Mouse (Mus musculus) ES-Bruce4 (cell line): ENCODE measurements around the gene Lpgat1. TPM values are rescaled to one million over a fixed set of nuclear protein-coding genes. Genes with fewer than 3 reads are reported as not detected.

Experiments
- H3K27ac ChIP-seq: 2 replicates; pipeline ENCODE4 v1.5.1; 2012; ENCODE audit warnings: low read length, inconsistent platforms; ENCODE audit not compliant: insufficient read depth
- H3K27me3 ChIP-seq: 2 replicates; pipeline ENCODE4 v1.6.1; 2012; ENCODE audit warnings: mild to moderate bottlenecking, low read length, inconsistent platforms; ENCODE audit not compliant: control insufficient read depth, poor library complexity, insufficient read depth, severe bottlenecking
- H3K36me3 ChIP-seq: 2 replicates; pipeline ENCODE4 v1.6.1; 2012; ENCODE audit warnings: inconsistent platforms, mild to moderate bottlenecking, low read length, moderate library complexity; ENCODE audit not compliant: control insufficient read depth, poor library complexity, insufficient read depth, severe bottlenecking
- H3K4me1 ChIP-seq: one replicate; pipeline ENCODE4 v1.8.1; 2011; ENCODE audit warnings: low read length; ENCODE audit not compliant: control insufficient read depth, insufficient read depth
- H3K4me3 ChIP-seq: 2 replicates; pipeline ENCODE4 v1.5.1; 2011; ENCODE audit warnings: low read depth, mild to moderate bottlenecking, low read length
- H3K9ac ChIP-seq: 2 replicates; pipeline ENCODE4 v1.6.1; 2012; ENCODE audit warnings: low read depth, mild to moderate bottlenecking, inconsistent platforms; ENCODE audit not compliant: poor library complexity, severe bottlenecking
- H3K9me3 ChIP-seq: replicated peaks from 2 replicates; pipeline ENCODE4 v1.6.1; 2012; ENCODE audit warnings: mild to moderate bottlenecking, low read length, inconsistent platforms; ENCODE audit not compliant: control insufficient read depth, poor library complexity, insufficient read depth, severe bottlenecking
- CTCF ChIP-seq: IDR thresholded peaks from one replicate; pipeline ENCODE4 v1.8.1; 2011; ENCODE audit warnings: low read depth, low read length
- EP300 ChIP-seq: IDR thresholded peaks from 2 replicates; pipeline ENCODE4 v1.6.1; 2011; ENCODE audit warnings: low read depth, low read length; ENCODE audit not compliant: insufficient read depth
- POLR2A ChIP-seq: IDR thresholded peaks from one replicate; pipeline ENCODE4 v1.8.1; 2011; ENCODE audit warnings: low read length; ENCODE audit not compliant: insufficient read depth
- polyA plus RNA-seq: library from polyadenylated mRNA; stranded (reverse); fragments of >200 nt; gene quantifications from 2 replicates; pipeline ENCODE4 v1.2.4, GENCODE M21; 2011; ENCODE audit warnings: low read depth; ENCODE audit not compliant: missing spikeins, insufficient read depth, insufficient read length

Lpgat1 gene
- polyA plus RNA-seq, 1 experiment: 39.0 TPM

- TF ChIP-seq EP300 (no peak), CTCF (no peak), POLR2A (no peak)
- Histone ChIP-seq H3K9ac (no peak overlapping the region), H3K9me3 (no peaks in the 10 kb centered on the region), H3K36me3 (no peaks in the 10 kb centered on the region), H3K4me3 (no peak overlapping the region), H3K27ac (no peak overlapping the region), H3K27me3 (no peaks in the 10 kb centered on the region), H3K4me1 (peaks cover 1% of the 10 kb centered on the region)
These were observed 21.1 kb downstream of the Lpgat1 start for GRCm38 (mm10) chr1:191738726-191739125.

DNA sequence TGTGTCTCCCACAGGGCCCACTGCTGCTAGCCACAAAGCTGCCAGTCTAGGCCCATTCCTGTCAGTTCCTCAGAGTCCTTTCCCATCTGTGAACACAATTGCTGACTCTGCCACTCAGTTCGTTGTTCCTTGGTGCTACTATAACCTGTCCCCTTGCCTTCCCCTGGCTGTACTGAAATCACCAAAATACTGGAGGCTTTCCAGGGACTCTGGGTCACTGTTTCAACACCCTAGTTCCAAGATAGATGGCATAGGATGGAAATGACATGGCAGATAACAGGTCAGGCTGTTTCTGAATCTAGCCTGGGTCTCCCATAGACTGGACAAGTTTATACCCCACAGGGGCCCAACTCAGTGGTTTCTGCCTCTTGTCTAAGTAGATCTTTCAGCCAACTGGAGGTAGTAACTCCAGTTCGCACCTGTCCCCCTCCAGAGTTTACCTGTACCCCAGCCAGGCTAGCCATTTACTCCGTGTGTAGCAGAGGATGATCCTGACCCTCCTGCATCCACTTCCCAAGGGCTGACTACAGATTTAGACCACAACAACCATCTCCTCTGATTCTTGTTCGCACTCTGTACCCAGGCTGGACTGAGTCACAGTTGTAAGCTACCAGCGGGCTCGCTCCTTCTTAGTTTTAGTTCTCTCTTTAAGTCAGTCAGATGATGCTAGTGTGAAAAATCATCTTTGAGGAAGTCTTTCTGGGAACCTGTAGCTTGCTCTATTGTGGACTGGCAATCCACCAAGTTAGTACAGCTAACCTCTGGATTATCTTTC, 23.1 kb downstream of the Lpgat1 start:
- Histone ChIP-seq H3K36me3 (no peaks in the 10 kb centered on the region), H3K4me1 (peaks cover 1% of the 10 kb centered on the region), H3K27me3 (no peaks in the 10 kb centered on the region), H3K9me3 (no peaks in the 10 kb centered on the region), H3K27ac (no peak overlapping the region), H3K4me3 (no peak overlapping the region), H3K9ac (no peak overlapping the region)
- no peak for TF ChIP-seq POLR2A
- no peak for TF ChIP-seq EP300
- no peak for TF ChIP-seq CTCF

DNA sequence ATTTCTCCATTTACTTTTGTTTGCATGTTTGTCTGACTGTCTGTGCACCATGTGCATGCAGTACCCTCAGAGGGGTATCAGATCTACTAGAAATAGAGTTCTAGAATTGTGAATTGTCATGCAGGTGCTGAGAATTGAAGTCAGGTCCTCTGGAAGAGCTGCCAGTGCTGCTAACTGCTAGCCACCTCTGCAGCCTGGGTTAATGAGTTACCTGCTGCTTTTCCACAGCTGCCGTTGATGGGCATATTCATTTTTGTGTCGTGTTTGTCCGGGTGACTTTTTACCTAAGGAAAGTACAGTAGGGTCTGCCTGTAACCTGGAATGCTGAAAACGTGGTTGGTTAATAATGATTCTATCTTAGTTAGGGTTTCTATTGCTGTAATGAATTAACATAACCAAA, 24.0 kb downstream of the Lpgat1 start:
- TF ChIP-seq EP300: no peak
- TF ChIP-seq CTCF: no peak
- no peak for TF ChIP-seq POLR2A
- no peaks in the 10 kb centered on the region for H3K27me3 ChIP-seq

DNA sequence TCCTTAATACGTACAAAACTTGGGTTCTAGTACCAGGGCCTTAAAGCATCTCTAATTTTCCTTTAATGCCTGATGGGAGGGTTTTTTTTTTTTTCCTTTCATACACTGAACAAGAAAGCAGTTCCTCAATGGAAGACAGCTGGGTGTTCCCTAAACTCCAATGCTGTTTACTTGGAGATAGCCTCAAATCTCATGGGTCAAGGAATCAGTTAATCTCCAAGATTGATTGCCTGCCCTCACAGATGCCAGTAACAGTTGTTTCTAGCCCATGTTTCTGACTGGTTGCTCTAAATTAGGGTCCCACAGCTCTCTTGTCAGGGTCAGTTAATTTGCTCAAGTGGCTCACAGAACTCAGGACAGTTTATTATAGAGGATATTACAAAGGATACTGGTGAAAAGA, 30.8 kb downstream of the Lpgat1 start:
- Histone ChIP-seq H3K27me3 (no peaks in the 10 kb centered on the region), H3K4me3 (no peak overlapping the region), H3K9ac (no peak overlapping the region), H3K9me3 (no peaks in the 10 kb centered on the region), H3K36me3 (no peaks in the 10 kb centered on the region; the same call in 1 of the 2 replicates), H3K4me1 (no peaks in the 10 kb centered on the region), H3K27ac (no peak overlapping the region)
- no peak for TF ChIP-seq CTCF
- no peak for TF ChIP-seq POLR2A
- no peak for TF ChIP-seq EP300

More for the DNA sequence above, 24.0 kb downstream of the Lpgat1 start:
- no peak overlapping the region for H3K27ac ChIP-seq
- no peak overlapping the region for H3K4me3 ChIP-seq
- H3K9ac ChIP-seq: no peak overlapping the region
- H3K36me3 ChIP-seq: no peaks in the 10 kb centered on the region
- H3K9me3 ChIP-seq: no peaks in the 10 kb centered on the region
- peaks cover 1% of the 10 kb centered on the region for H3K4me1 ChIP-seq

DNA sequence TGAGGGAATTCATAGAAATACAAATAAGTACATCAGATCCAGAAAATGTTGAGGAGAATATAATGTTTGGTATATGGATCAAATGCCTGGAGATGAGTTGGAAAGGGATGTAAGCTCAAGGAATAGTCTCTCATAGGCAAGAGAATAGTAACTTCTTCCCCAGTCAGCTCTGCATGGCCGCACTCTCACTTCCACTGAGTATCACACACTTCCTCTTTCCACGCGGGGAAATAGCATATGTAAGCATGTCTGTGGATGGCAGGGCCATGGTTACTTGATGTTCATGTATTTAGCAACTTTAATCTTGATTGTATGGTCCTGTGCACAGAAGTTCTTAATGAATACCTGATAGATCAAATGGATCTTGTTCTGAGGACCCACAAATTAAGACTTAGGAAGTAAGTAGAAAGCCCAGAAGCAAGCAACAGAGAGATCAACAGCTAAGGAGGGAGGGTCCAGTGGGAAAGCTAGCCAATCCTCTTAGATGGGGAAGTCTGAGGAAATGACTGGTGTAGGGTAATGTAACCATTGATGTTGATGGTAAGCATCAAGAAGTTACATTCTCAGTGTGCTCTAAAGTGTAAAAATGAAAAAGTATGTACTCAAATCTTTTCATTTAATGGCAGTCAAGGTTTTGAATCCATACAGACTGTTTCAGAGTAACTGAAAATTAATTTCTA, 39.0 kb downstream of the Lpgat1 start:
- no peaks in the 10 kb centered on the region for H3K36me3 ChIP-seq
- TF ChIP-seq CTCF (no peak), EP300 (no peak), POLR2A (no peak)
- no peak overlapping the region for H3K9ac ChIP-seq
- H3K27me3 ChIP-seq: no peaks in the 10 kb centered on the region
- H3K27ac ChIP-seq: no peak overlapping the region
- H3K9me3 ChIP-seq: no peaks in the 10 kb centered on the region
- H3K4me3 ChIP-seq: no peak overlapping the region
- no peaks in the 10 kb centered on the region for H3K4me1 ChIP-seq

GRCm38 (mm10) chr1:191774106-191774505, 56.5 kb downstream of the Lpgat1 start:
- no peaks in the 10 kb centered on the region for H3K4me1 ChIP-seq
- no peaks in the 10 kb centered on the region for H3K27me3 ChIP-seq
- TF ChIP-seq POLR2A: no peak
- no peak for TF ChIP-seq EP300
- no peak for TF ChIP-seq CTCF
- 0 out of 2 replicates have a peak, but pooled peaks cover 2% of the 10 kb centered on the region for H3K36me3 ChIP-seq
- no peaks in the 10 kb centered on the region for H3K9me3 ChIP-seq
- no peak overlapping the region for H3K9ac ChIP-seq
- no peak overlapping the region for H3K4me3 ChIP-seq
- H3K27ac ChIP-seq: no peak overlapping the region
